Mouse (Mus musculus) heart, adult 2 months (tissue): Measurements from ENCODE around the gene Lekr1.

Experiments
- CTCF ChIP-seq: fragments of 200-600 bp; IDR thresholded peaks from 2 replicates; pipeline ENCODE4 v1.8.1; 2022; ENCODE audit warnings: antibody characterized with exemption, mild to moderate bottlenecking, moderate library complexity
- POLR2A ChIP-seq: fragments of 200-500 bp; IDR thresholded peaks from 2 replicates; pipeline ENCODE4 v1.6.1; 2011; ENCODE audit warnings: mild to moderate bottlenecking, low read depth, low read length, control low read depth; ENCODE audit not compliant: insufficient read depth

DNA sequence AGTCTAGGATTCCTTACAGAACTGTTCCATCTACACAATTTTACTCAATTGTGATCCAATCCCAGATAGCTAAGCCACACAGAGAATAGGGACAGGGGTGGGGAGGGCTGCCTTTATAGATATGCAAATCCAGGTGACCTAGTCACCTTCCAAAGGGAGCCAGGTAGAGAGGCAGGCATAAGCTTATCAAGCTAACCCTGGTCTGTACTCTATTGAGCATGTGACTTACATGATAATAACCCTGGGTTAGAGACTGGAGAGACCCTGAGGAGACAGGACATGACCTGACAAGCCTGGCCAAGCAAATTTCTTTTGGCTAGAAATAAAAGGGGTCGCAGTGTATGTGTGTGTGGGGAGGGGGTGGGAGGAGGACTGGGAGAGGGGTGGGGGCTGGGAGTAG lies 17.1 kb upstream of the Lekr1 start:
- TF ChIP-seq POLR2A = no peak
- no peak for TF ChIP-seq CTCF
